Mouse (Mus musculus) ES-Bruce4 (cell line): ENCODE data around the gene Trmt13.

Experiments
- CTCF ChIP-seq: IDR thresholded peaks from one replicate; pipeline ENCODE4 v1.8.1; 2011; ENCODE audit warnings: low read depth, low read length
- EP300 ChIP-seq: IDR thresholded peaks from 2 replicates; pipeline ENCODE4 v1.6.1; 2011; ENCODE audit warnings: low read depth, low read length; ENCODE audit not compliant: insufficient read depth
- POLR2A ChIP-seq: IDR thresholded peaks from one replicate; pipeline ENCODE4 v1.8.1; 2011; ENCODE audit warnings: low read length; ENCODE audit not compliant: insufficient read depth

DNA sequence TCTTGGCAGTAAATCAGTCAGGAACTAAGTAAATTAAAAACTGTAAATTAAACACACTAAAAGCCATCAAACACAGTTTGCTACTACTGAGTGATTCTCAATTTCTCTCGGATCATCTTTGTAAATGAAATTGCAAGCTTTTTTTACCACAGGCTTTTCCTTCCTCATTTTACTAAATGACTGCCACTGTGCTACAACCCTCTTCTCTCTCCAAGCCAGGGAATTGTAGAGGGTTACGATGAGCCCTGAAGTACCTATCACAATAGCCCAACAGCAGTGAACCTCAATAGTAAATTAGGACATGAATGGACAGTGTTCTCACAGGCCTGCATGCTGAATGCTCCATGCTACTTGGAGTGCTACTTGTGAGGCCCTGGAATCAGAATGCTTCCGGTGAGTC is 19.7 kb upstream of the Trmt13 start:
- TF ChIP-seq CTCF (no peak), POLR2A (no peak), EP300 (no peak)
